Mouse (Mus musculus) heart, embryonic 12.5 days (tissue): ENCODE data around the gene Ccdc152. TPM values are rescaled to one million over a fixed set of nuclear protein-coding genes. Genes with fewer than 3 reads are reported as not detected.

Experiments
- ATAC-seq: fragments of 200-750 bp; cut with Nextera tagmentation; 2 replicates; pipeline ENCODE4 v1.8.0; 2017; ENCODE audit warnings: moderate TSS enrichment, moderate library complexity; ENCODE audit not compliant: insufficient number of reproducible peaks, low FRiP score
- H3K27ac ChIP-seq: fragments of 300-500 bp; sonication (generic); 2 replicates; pipeline ENCODE4 v1.5.1; 2016; ENCODE audit warnings: mild to moderate bottlenecking, moderate library complexity; ENCODE audit not compliant: poor library complexity, severe bottlenecking
- H3K27me3 ChIP-seq: fragments of 300-500 bp; sonication (generic); replicated peaks from 2 replicates; pipeline ENCODE4 v1.6.1; 2016; ENCODE audit warnings: mild to moderate bottlenecking, moderate library complexity
- H3K36me3 ChIP-seq: fragments of 300-500 bp; sonication (generic); 2 replicates; pipeline ENCODE4 v1.6.1; 2016; ENCODE audit warnings: mild to moderate bottlenecking, moderate library complexity
- H3K4me1 ChIP-seq: fragments of 300-500 bp; sonication (generic); replicated peaks from 2 replicates; pipeline ENCODE4 v1.6.1; 2016; ENCODE audit warnings: mild to moderate bottlenecking
- H3K4me2 ChIP-seq: fragments of 300-500 bp; sonication (generic); 2 replicates; pipeline ENCODE4 v1.6.1; 2016; ENCODE audit warnings: mild to moderate bottlenecking, moderate library complexity
- H3K4me3 ChIP-seq: fragments of 300-500 bp; sonication (generic); 2 replicates; pipeline ENCODE4 v1.5.1; 2016; ENCODE audit warnings: mild to moderate bottlenecking
- H3K9ac ChIP-seq: fragments of 300-500 bp; sonication (generic); 2 replicates; pipeline ENCODE4 v1.6.1; 2016; ENCODE audit warnings: mild to moderate bottlenecking, moderate library complexity
- H3K9me3 ChIP-seq: fragments of 300-500 bp; sonication (generic); replicated peaks from 2 replicates; pipeline ENCODE4 v1.6.1; 2016; ENCODE audit warnings: mild to moderate bottlenecking, moderate library complexity
- WGBS: fragments of 180-500 bp; shearing (Covaris S2); methylation state at CpG from one replicate; pipeline ENCODE4 v1.1.7; 2016; 5-methylcytosine and 5-hydroxymethylcytosine counted together
- polyA plus RNA-seq: library from polyadenylated mRNA; unstranded; fragments of >200 nt; fragmentation: Nextera tagmentation; extraction: Ambion mirVana; gene quantifications from 2 replicates; pipeline ENCODE4 v1.2.1, GENCODE M21; 2016

Gene Ccdc152
- polyA plus RNA-seq: 0.14 TPM in 1 of 2 replicates, not detected in the other

DNA sequence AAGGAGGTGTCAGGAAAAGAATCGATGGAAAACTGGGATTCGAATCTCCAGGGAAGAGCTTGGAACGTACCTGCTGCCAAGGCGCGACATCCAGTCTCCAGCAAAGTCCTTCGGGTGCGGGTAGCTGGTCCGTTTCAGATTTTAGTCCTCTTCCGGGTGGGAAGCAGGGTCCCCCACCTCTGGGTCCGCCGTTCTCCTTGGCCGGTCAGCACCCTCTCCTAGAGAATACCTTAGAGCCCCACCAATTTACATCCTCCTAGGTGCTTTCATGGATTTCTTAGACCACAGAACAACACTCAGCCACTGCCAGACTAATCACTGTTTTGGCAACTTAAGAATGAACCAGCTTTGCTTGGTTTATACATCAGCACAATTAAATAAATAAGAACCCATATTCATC is at the start of gene Ccdc152:
Gene Ccdc152, minus strand, starts transcription at position 101 of the 400 bp plus-strand sequence.
- H3K36me3 ChIP-seq: no peaks in the 10 kb centered on the region
- H3K9ac ChIP-seq: no peak within 1 kb of the TSS
- no peak for ATAC-seq
- H3K4me2 ChIP-seq: no peak within 1 kb of the TSS
- H3K4me1 ChIP-seq: no peaks in the 10 kb centered on the region
- H3K27ac ChIP-seq: no peak within 1 kb of the TSS
- H3K27me3 ChIP-seq: no peaks in the 10 kb centered on the region
- H3K9me3 ChIP-seq: no peaks in the 10 kb centered on the region
- no peak within 1 kb of the TSS for H3K4me3 ChIP-seq
- WGBS: 81% methylated on average over 12 of the region's 12 CpGs

DNA sequence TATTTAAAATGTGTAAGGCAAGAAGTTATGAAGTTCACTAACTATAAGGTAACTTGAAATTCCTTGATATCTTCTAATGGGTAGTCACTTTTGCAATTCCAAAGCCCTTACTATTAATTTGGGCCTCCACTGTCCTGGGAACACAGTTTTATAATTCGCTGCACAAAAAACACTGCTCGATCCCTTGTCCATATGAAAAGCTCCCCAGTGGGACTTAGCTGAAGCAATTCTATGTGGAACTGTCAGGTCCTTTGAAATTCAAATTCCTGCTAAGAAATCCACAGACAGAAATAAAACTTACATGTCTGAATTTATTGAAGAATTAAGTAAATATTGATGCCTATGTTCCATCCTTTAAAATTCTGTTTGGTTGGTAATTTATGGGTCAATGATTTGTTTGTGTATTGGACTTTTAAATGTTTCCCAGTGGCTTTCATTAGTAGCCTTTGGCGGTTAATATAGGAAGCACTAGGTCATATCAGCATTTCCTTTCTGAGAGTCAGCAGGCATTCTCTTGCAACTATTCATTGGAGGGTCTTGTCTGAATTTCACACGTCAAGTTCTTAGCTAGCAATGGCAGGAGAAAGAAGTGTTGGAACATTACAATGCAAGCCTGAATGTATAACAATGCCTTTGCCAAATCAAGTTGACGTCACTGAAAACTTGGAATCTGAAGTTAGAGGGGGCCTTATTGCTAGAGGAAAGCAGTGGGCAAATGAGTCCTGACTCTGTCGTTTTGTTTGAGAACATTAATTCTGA is 46.2 kb upstream of the Ccdc152 start:
- Histone ChIP-seq H3K27ac (no peak overlapping the region), H3K9ac (no peak overlapping the region), H3K36me3 (peaks cover 3% of the 10 kb centered on the region), H3K9me3 (no peaks in the 10 kb centered on the region), H3K4me1 (peaks cover 9% of the 10 kb centered on the region), H3K27me3 (no peaks in the 10 kb centered on the region), H3K4me3 (no peak overlapping the region), H3K4me2 (no peak overlapping the region)
- WGBS: 67% methylated on average over 6 of the region's 6 CpGs
- ATAC-seq: no peak

DNA sequence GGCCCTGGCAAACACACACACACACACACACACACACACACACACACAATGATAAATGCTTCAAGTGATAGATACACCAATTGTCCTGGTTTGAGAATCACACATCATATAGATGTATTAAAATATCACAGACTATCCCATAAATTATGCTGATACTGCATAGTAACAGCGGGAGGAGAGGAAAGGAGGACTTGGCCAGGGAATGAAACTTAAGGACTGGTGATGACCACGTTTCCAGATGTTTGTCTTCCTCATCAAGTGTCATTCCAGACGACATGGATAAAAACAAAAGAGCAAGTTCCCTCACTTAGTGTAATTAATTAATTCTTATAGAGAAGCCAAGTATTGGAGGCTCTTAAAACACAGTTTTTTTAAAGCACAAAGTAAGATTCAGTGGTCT is 43.4 kb upstream of the Ccdc152 start:
- ATAC-seq: no peak
- no peak overlapping the region for H3K27ac ChIP-seq
- no peaks in the 10 kb centered on the region for H3K27me3 ChIP-seq
- H3K4me2 ChIP-seq: no peak overlapping the region
- peaks cover 9% of the 10 kb centered on the region for H3K4me1 ChIP-seq
- no peak overlapping the region for H3K4me3 ChIP-seq
- H3K9me3 ChIP-seq: no peaks in the 10 kb centered on the region
- peaks cover 10% of the 10 kb centered on the region for H3K36me3 ChIP-seq
- H3K9ac ChIP-seq: no peak overlapping the region
- WGBS: 77% methylated on average over 3 of the region's 3 CpGs

DNA sequence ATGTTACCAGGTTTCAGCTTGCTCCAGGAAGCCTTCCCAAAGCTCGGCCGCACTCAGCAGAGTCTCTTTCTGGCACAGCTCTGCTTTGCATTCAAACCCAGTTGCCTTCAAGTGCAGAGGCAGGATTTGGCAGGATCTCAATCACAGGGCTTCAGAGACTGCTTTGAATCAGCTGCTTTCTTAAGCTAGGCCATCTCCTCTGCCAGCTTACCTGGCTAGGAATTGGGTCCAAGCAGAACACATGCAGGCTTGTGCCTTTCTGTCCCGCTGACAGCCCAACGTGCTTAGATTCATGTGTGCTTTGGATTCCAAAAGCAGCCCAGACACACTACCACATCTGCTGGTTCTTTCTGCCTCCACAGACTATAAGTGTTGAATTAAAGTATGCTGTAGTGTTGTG is 41.2 kb upstream of the Ccdc152 start:
- Histone ChIP-seq H3K4me3 (no peak overlapping the region), H3K27ac (no peak overlapping the region), H3K9ac (no peak overlapping the region), H3K4me1 (peaks cover 9% of the 10 kb centered on the region), H3K36me3 (peaks cover 25% of the 10 kb centered on the region), H3K9me3 (no peaks in the 10 kb centered on the region), H3K27me3 (no peaks in the 10 kb centered on the region), H3K4me2 (no peak overlapping the region)
- no peak for ATAC-seq
- 83% methylated on average over 4 of the region's 4 CpGs for WGBS

DNA sequence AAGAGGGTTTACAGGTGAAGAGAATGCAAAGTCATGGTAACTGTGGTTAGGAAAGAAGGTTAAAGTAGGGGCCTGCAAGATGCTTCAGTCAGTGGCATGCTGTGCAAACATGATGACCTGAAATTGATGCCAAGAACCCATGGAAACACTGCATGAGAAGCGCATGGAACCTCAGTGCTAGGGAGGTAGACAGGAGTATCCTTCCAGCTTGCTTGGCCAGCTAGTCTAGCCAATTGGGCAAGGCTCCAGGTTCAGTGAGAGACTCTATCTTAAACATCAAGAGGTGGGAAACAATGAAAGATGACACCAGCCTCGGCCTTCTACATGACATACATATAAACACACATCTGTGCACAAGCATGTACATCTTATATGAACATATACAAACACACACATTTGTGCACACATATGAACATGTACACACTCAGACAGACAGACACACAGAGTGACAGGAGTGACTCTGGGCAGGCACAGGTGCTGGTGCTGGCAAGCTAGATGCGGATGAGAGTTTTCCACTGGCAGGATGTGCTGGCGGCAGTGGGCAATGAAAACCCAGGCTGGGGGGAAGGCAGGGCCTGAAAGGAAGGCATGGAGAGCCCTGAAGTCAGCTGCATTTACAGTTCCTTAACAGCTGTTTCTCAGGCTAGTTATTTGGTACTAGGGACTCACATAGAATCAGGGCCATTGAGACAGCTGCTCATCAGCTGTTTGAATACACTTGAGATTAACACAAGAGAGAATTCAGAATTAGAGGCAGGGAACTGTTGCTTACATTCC is 38.7 kb upstream of the Ccdc152 start:
- no peak for ATAC-seq
- no peak overlapping the region for H3K4me2 ChIP-seq
- H3K4me1 ChIP-seq: peaks cover under 1% of the 10 kb centered on the region; the same call in 1 of the 2 replicates
- no peak overlapping the region for H3K9ac ChIP-seq
- H3K27me3 ChIP-seq: no peaks in the 10 kb centered on the region
- peaks cover 3% of the 10 kb centered on the region for H3K9me3 ChIP-seq
- no peak overlapping the region for H3K27ac ChIP-seq
- WGBS: 84% methylated on average over 4 of the region's 4 CpGs
- no peak overlapping the region for H3K4me3 ChIP-seq
- peaks cover 42% of the 10 kb centered on the region for H3K36me3 ChIP-seq

DNA sequence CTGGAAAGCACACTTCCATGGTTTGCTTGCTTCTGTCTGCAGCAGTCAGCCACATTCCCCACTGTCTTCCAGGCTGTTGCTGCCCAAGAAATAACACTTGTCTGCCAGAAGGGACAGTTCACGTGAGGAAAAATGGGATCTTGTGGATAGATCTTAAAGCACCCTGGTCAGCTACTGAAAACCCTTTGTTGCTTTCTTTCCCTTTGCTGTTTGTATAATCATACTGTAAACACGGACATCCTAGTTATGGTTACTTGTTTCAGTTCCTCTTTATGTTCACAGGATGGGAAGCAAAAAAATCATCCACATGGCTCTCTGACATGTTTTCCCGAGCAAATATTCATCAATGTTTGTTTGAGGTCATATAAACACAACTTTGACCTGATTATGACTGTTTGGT is 36.5 kb upstream of the Ccdc152 start:
- Histone ChIP-seq H3K9ac (no peak overlapping the region), H3K27me3 (no peaks in the 10 kb centered on the region), H3K27ac (no peak overlapping the region), H3K9me3 (peaks cover 3% of the 10 kb centered on the region), H3K36me3 (peaks cover 44% of the 10 kb centered on the region), H3K4me1 (no peaks in the 10 kb centered on the region), H3K4me2 (no peak overlapping the region), H3K4me3 (no peak overlapping the region)
- no peak for ATAC-seq
- 80% methylated on average over 3 of the region's 3 CpGs for WGBS

DNA sequence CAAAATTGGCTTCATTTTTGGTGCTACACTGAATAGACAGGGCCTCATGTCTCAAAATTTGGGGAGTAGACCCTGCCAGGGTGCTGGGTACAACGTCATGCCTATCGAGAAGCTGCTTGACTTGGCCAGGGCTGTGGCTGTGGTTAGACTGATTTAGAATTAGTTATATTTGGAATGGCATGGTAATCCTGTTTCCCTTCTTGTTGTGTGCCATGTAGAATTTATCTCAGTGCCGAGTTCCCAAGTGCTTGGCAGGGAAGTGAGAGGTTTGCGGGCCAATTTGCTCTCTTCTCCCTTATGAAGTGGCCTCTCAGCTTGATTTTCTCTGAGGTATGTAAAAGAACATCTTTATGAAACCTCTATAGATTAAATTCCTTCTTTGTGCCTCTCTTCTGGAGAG is 29.2 kb upstream of the Ccdc152 start:
- H3K36me3 ChIP-seq: peaks cover 23% of the 10 kb centered on the region
- H3K9me3 ChIP-seq: peaks cover 3% of the 10 kb centered on the region
- H3K4me2 ChIP-seq: no peak overlapping the region
- no peaks in the 10 kb centered on the region for H3K27me3 ChIP-seq
- no peak overlapping the region for H3K27ac ChIP-seq
- H3K4me1 ChIP-seq: no peaks in the 10 kb centered on the region
- 83% methylated on average over 4 of the region's 4 CpGs for WGBS
- ATAC-seq: no peak
- H3K4me3 ChIP-seq: no peak overlapping the region
- H3K9ac ChIP-seq: no peak overlapping the region

DNA sequence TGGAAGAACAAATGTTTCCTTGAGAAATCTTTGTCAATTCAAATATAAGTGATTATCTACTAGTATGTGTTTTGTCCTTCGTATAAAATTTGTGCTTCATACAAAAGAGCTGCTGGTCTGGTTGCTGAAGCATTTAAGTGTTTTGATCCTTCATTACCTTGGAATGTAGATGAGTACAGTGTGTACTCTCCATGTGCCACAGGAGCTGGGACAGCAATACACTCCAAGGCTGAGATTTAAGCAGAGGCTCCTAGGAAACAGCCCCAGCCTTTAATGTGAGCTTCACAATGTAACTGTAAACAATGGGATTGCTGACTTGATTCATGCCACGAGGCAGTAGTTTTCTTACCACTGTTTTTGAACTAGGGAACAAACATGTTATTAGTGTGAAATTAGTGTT is 28.5 kb upstream of the Ccdc152 start:
- no peaks in the 10 kb centered on the region for H3K9me3 ChIP-seq
- ATAC-seq: no peak
- no peaks in the 10 kb centered on the region for H3K27me3 ChIP-seq
- no peak overlapping the region for H3K9ac ChIP-seq
- no peak overlapping the region for H3K4me3 ChIP-seq
- H3K36me3 ChIP-seq: peaks cover 19% of the 10 kb centered on the region
- H3K4me1 ChIP-seq: no peaks in the 10 kb centered on the region
- H3K27ac ChIP-seq: no peak overlapping the region
- 75% methylated on average over 2 of the region's 2 CpGs for WGBS
- H3K4me2 ChIP-seq: no peak overlapping the region

DNA sequence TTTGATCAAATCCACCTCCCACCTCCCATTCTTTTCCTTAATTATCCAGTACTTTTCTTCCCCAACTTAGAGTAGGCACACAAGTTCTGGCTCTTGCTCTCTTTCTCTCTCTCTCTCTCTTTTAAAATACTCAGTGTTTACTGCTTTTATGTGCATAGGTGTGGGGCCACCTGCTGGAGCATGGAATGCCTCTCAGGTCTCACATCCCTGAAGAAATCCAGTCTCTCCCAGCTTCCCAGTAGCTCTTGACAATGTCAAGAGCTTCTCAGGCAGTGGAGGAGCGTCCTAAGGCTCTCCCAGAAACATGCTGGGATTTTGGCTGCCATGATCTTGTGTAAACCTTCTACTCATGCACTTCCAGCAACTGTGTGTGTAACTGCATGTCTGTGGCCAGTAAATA is 27.0 kb upstream of the Ccdc152 start:
- no peak overlapping the region for H3K9ac ChIP-seq
- H3K9me3 ChIP-seq: no peaks in the 10 kb centered on the region
- no peak for ATAC-seq
- H3K27me3 ChIP-seq: no peaks in the 10 kb centered on the region
- H3K36me3 ChIP-seq: peaks cover 18% of the 10 kb centered on the region
- no peak overlapping the region for H3K4me3 ChIP-seq
- no peaks in the 10 kb centered on the region for H3K4me1 ChIP-seq
- no peak overlapping the region for H3K27ac ChIP-seq
- no peak overlapping the region for H3K4me2 ChIP-seq
- 62% methylated on average over 1 of the region's 1 CpGs for WGBS

DNA sequence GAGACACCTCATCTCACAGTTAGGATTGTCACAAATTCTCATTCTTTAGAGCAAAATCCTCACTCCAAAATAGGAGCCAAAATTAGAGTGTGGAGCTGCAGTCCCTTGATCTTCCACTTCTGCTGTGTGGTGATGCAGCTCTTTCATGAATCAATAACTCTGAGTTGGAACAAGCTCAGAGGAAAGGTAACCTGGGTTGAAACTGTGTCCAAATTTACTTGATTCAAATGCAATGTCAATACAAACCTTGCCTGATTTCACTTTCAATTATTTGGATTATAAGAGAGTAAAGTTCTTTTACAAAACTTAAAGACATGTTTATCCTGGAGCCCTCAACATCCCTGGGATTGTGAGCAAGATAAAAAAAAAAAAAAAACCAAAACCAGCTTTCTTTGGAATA is 19.7 kb upstream of the Ccdc152 start:
- Histone ChIP-seq H3K4me2 (no peak overlapping the region), H3K9me3 (no peaks in the 10 kb centered on the region), H3K27ac (no peak overlapping the region), H3K36me3 (peaks cover 15% of the 10 kb centered on the region), H3K27me3 (no peaks in the 10 kb centered on the region), H3K4me3 (no peak overlapping the region), H3K4me1 (no peaks in the 10 kb centered on the region), H3K9ac (no peak overlapping the region)
- no peak for ATAC-seq

DNA sequence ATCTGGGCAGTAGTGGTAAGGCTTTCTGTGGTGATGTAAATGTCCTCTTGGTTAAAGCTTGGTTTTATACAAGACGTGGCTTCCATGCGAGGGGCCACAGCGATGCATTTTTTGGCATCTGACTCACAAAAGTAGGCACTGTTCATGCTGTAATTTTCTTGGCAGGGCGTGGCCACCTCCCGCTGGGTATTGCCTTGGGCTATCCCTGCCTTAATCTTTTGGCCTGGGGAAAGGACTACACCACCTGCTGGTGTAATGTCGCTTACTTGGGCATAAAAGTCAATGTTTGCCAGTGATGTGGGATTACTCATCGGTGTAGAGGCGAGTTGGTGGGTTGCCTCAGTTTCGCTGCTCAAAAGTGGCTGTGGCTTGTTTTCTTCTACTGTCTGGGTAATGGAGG is 16.6 kb upstream of the Ccdc152 start:
- Histone ChIP-seq H3K36me3 (peaks cover 10% of the 10 kb centered on the region), H3K4me1 (no peaks in the 10 kb centered on the region), H3K4me3 (no peak overlapping the region), H3K4me2 (no peak overlapping the region), H3K27me3 (no peaks in the 10 kb centered on the region), H3K27ac (no peak overlapping the region), H3K9ac (no peak overlapping the region), H3K9me3 (no peaks in the 10 kb centered on the region)
- 87% methylated on average over 9 of the region's 9 CpGs for WGBS
- no peak for ATAC-seq
